Comparison of ENCODE assay signal across 8 mouse cellular contexts in the genomic region with DNA sequence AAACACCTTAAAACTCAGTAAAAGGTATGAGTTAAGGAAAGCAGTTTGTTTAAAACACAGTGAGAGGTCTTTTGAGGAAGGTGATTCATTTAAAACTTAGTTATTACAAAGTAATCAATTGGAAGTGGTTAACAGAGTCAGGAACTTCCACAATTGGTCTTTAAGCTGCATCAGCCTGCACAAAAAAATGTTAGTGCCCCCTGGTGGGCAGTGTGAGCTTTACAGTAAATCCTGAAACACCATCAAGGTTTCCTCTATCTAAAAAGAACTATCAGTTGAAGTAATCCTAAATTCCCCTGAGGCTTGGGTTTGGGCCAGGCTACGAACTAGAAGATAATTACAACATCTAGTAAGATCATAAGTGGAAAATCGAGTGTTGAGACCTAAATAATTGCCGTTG. TPM values are rescaled to one million over a fixed set of nuclear protein-coding genes. Genes with fewer than 3 reads are reported as not detected.
A peak's percentile ranks its signal among the peaks of the same experiment; 100 is the strongest.
DNase-seq lines count a peak whose midpoint lies in the region; ATAC-seq and TF ChIP-seq lines count a peak whose summit lies in the region.
"Had no signal": no experiment of that assay in that cellular context is flagged by ENCODE, and none has a peak within 500 bp of the region (broad histone marks: within the 10 kb centered on the region; RNA-seq: fewer than 3 reads in every experiment).

No protein-coding gene starts in this region.

- H3K4me2 ChIP-seq in lung, postnatal 0 days (replicated peaks; ENCODE audit: low read depth, low read length), result no peak overlapping the region
- H3K4me2 ChIP-seq: heart, embryonic 13.5 days had no signal

- 15% methylated on average over 3 of the region's 3 CpGs for WGBS in lung, postnatal 0 days
- WGBS in spleen, adult 2 months, result 25% methylated on average over 3 of the region's 3 CpGs

- TF ChIP-seq EP300 in lung, postnatal 0 days (IDR thresholded peaks at IDR 0.05), result no peak

- no peaks in the 10 kb centered on the region for H3K36me3 ChIP-seq in lung, postnatal 0 days (ENCODE audit: insufficient read depth, low read length)
- no peaks in the 10 kb centered on the region for H3K36me3 ChIP-seq in spleen, adult 2 months (ENCODE audit: control insufficient read depth, insufficient read depth, low read length)
- H3K36me3 ChIP-seq: heart, embryonic 13.5 days had no signal

- H3K9me3 ChIP-seq in lung, postnatal 0 days (ENCODE audit: low read length), result no peaks in the 10 kb centered on the region
- H3K9me3 ChIP-seq: heart, embryonic 13.5 days had no signal

- no peak overlapping the region for H3K27ac ChIP-seq in lung, postnatal 0 days (ENCODE audit: low read length)
- H3K27ac ChIP-seq in spleen, adult 2 months (ENCODE audit: insufficient read depth, low read length), result no peak overlapping the region
- H3K27ac ChIP-seq: heart, embryonic 13.5 days had no signal

- H3K4me1 ChIP-seq in lung, postnatal 0 days (ENCODE audit: insufficient read depth, low read depth, low read length), result no peaks in the 10 kb centered on the region
- H3K4me1 ChIP-seq in spleen, adult 2 months (ENCODE audit: control insufficient read depth, insufficient read depth, insufficient read length), result no peaks in the 10 kb centered on the region

- TF ChIP-seq CTCF in lung, postnatal 0 days (IDR thresholded peaks at IDR 0.05), result peak; percentile 82
- TF ChIP-seq CTCF in spleen, adult 2 months (IDR thresholded peaks at IDR 0.05; ENCODE audit: extremely low read depth, insufficient read depth, insufficient read length, insufficient replicate concordance), result peak; percentile 54; the same call in 1 of the 2 replicates

- no peak for TF ChIP-seq POLR2A in spleen, adult 2 months (IDR thresholded peaks at IDR 0.05; ENCODE audit: low read depth, low read length)

- H3K4me3 ChIP-seq in lung, postnatal 0 days (ENCODE audit: low read depth, low read length), result no peak overlapping the region
- H3K4me3 ChIP-seq in spleen, adult 2 months (ENCODE audit: extremely low read depth, insufficient read depth, insufficient read length), result no peak overlapping the region
- H3K4me3 ChIP-seq: heart, embryonic 13.5 days had no signal

- ATAC-seq in lung, postnatal 0 days, result no peak

- no peaks in the 10 kb centered on the region for H3K27me3 ChIP-seq in lung, postnatal 0 days (replicated peaks; ENCODE audit: insufficient read depth, low read length)
- H3K27me3 ChIP-seq in spleen, adult 2 months (ENCODE audit: control insufficient read depth, insufficient read depth, low read length), result no peaks in the 10 kb centered on the region
- H3K27me3 ChIP-seq: heart, embryonic 13.5 days had no signal

- peak; percentile 77 for DNase-seq in 3T3-L1 (ENCODE audit: low read depth, low spot score)
- peak; percentile 69 for DNase-seq in 416B (ENCODE audit: low read depth)
- DNase-seq in adrenal gland, postnatal 14 days, result peak; percentile 80
- DNase-seq in embryo, embryonic 9.5 days (ENCODE audit: extremely low spot score), result peak; percentile 46
- peak; percentile 83 for DNase-seq in induced T-regulatory cell, adult 2 months (ENCODE audit: low read depth)
- peak; percentile 67 for DNase-seq in lung, postnatal 0 days (ENCODE audit: low spot score)
- DNase-seq in spleen, adult 2 months (ENCODE audit: low read depth in 1 of 2, low spot score in 2 of 2), result peak; percentile 42 to 69

- no peak overlapping the region for H3K9ac ChIP-seq in lung, postnatal 0 days (replicated peaks; ENCODE audit: low read depth)
- H3K9ac ChIP-seq: heart, embryonic 13.5 days had no signal

RNA-seq across cellular contexts. Expression of a gene that starts 21.0 kb away (rescaled TPM):
- total RNA-seq in adrenal gland, postnatal 14 days (2021), result 16.4 and 18.4 TPM in 2 replicates
- 4.2 TPM in 2 replicates for polyA plus RNA-seq in lung, postnatal 0 days (2015; fragmentation: Nextera tagmentation; extraction: Ambion mirVana)
- polyA plus RNA-seq in spleen, adult 2 months (2012; rRNA removed), result 3.7 and 4.5 TPM in 2 replicates
